Mouse (Mus musculus) effector memory CD4-positive, alpha-beta T cell, adult 5 months (primary cell): Measurements from ENCODE around the gene Cxcl5. TPM values are rescaled to one million over a fixed set of nuclear protein-coding genes. Genes with fewer than 3 reads are reported as not detected.

ENCODE experiments used
- polyA plus RNA-seq: library from polyadenylated mRNA; unstranded; fragments of 100-300 nt; shearing (Covaris generic); gene quantifications from one replicate; pipeline ENCODE4 v1.2.1, GENCODE M21; 2017

Gene Cxcl5
- polyA plus RNA-seq: not detected

GRCm38 (mm10) chr5:90759077-90760065, at the start of gene Cxcl5:
TSS of gene Cxcl5 (plus strand) at chr5:90759360.

GRCm38 (mm10) chr5:90768218-90768617, 9.1 kb downstream of the Cxcl5 start, which contains the start of gene Ppbp:
TSS of gene Ppbp (plus strand) at chr5:90768518.

GRCm38 (mm10) chr5:90771880-90772653, 12.9 kb downstream of the Cxcl5 start, which contains the start of gene Pf4:
TSS of gene Pf4 (plus strand) at chr5:90772435.

GRCm38 (mm10) chr5:90785659-90786588, 26.8 kb downstream of the Cxcl5 start, which contains the start of gene Cxcl3:
TSS of gene Cxcl3 (plus strand) at chr5:90786103.

GRCm38 (mm10) chr5:90794195-90794625, 35.0 kb downstream of the Cxcl5 start, which contains the start of gene Cxcl15:
TSS of gene Cxcl15 (plus strand) at chr5:90794534.

Other genes starting within 250 kb of the Cxcl5 start
- gene Afm, start 240.4 kb upstream of the Cxcl5 start, polyA plus RNA-seq: 0.17 TPM
- not detected for gene 5830473C10Rik, start 198.3 kb upstream of the Cxcl5 start, polyA plus RNA-seq
- 0.82 TPM for gene Rassf6, start 118.7 kb upstream of the Cxcl5 start, polyA plus RNA-seq
- gene Ppbp, start 9.2 kb downstream of the Cxcl5 start, polyA plus RNA-seq: not detected
- not detected for gene Pf4, start 13.1 kb downstream of the Cxcl5 start, polyA plus RNA-seq
- gene Cxcl3, start 26.7 kb downstream of the Cxcl5 start, polyA plus RNA-seq: not detected
- gene Cxcl15, start 35.2 kb downstream of the Cxcl5 start, polyA plus RNA-seq: not detected
- not detected for gene Cxcl1, start 131.9 kb downstream of the Cxcl5 start, polyA plus RNA-seq
- not detected for gene Cxcl2, start 144.5 kb downstream of the Cxcl5 start, polyA plus RNA-seq
- gene Mthfd2l, start 171.8 kb downstream of the Cxcl5 start, polyA plus RNA-seq: 4.8 TPM